Mouse (Mus musculus) left cerebral cortex, postnatal 25 days (tissue): ENCODE results near the gene Vps16. TPM values are rescaled to one million over a fixed set of nuclear protein-coding genes. Genes with fewer than 3 reads are reported as not detected.
A peak's percentile ranks its signal among the peaks of the same experiment; 100 is the strongest.

ENCODE experiments used
- DNase-seq, 2 experiments: peaks; one replicate each; pipeline ENCODE4 v3.0.0; 2022; ENCODE audit warnings: low spot score in 2 of 2, mixed read lengths in 1 of 2
- intact Hi-C: fragments of 180-260 bp; cut with DNase I; formaldehyde crosslinking; loops from one replicate; pipeline ENCODE4 v1.15.1; 2025
- total RNA-seq, 2 experiments: library from RNA; stranded (reverse); gene quantifications; 2 replicates each; pipeline ENCODE4 v1.2.3; 2021

The Vps16 gene
- total RNA-seq, 2 experiments from 2014 or later = 83.5 to 88.3 TPM

- no peak for DNase-seq
- intact Hi-C loops = no loop called here
Measured at GRCm38 (mm10) chr2:130414094-130414856, 9.9 kb upstream of the Vps16 start.

GRCm38 (mm10) chr2:130421781-130422620 lies 2.1 kb upstream of the Vps16 start:
- DNase-seq = no peak
- intact Hi-C loops = no loop called here

GRCm38 (mm10) chr2:130423397-130424125 lies 578 bp upstream of the Vps16 start:
- peak; percentile 83 to 85 for DNase-seq
- intact Hi-C loops = no loop called here

GRCm38 (mm10) chr2:130425112-130425511 lies 973 bp downstream of the Vps16 start:
- peak in 1 of 2 experiments; percentile 6 for DNase-seq
- intact Hi-C loops = no loop called here

GRCm38 (mm10) chr2:130429851-130430250 lies 5.7 kb downstream of the Vps16 start:
- DNase-seq = no peak
- intact Hi-C loops = loop anchor here (5.0 kb wide), 1 partner anchor 87 kb away; no protein-coding TSS in a partner anchor

GRCm38 (mm10) chr2:130430484-130430883 lies 6.3 kb downstream of the Vps16 start:
- intact Hi-C loops = loop anchor here (5.0 kb wide), 1 partner anchor 87 kb away; no protein-coding TSS in a partner anchor
- DNase-seq = no peak

- intact Hi-C loops = loop anchor here (5.0 kb wide), 1 partner anchor 85 kb away; no protein-coding TSS in a partner anchor
- no peak for DNase-seq
Measured at GRCm38 (mm10) chr2:130432157-130432556, 8.0 kb downstream of the Vps16 start.

- intact Hi-C loops = loop anchor here (5.0 kb wide), 1 partner anchor 84 kb away; no protein-coding TSS in a partner anchor
- peak; percentile 53 to 70 for DNase-seq
Measured at GRCm38 (mm10) chr2:130433152-130433551, 9.0 kb downstream of the Vps16 start.

- intact Hi-C loops = no loop called here
- no peak for DNase-seq
Measured at GRCm38 (mm10) chr2:130436769-130437168, 12.6 kb downstream of the Vps16 start.

- intact Hi-C loops = no loop called here
- DNase-seq = no peak
Measured at GRCm38 (mm10) chr2:130438861-130439260, 14.7 kb downstream of the Vps16 start.

GRCm38 (mm10) chr2:130439840-130440480 lies 15.8 kb downstream of the Vps16 start:
- intact Hi-C loops = no loop called here

GRCm38 (mm10) chr2:130442162-130442561 lies 18.0 kb downstream of the Vps16 start:
- intact Hi-C loops = no loop called here
- no peak for DNase-seq

More at GRCm38 (mm10) chr2:130439840-130440480, 15.8 kb downstream of the Vps16 start:
- no peak for DNase-seq

GRCm38 (mm10) chr2:130448449-130448848 lies 24.3 kb downstream of the Vps16 start:
- no peak for DNase-seq
- intact Hi-C loops = no loop called here

- DNase-seq = no peak
- intact Hi-C loops = no loop called here
Measured at GRCm38 (mm10) chr2:130449021-130449793, 25.1 kb downstream of the Vps16 start.

GRCm38 (mm10) chr2:130449794-130450433 lies 25.8 kb downstream of the Vps16 start, which contains the start of gene Ptpra:
Gene Ptpra (plus strand): TSS chr2:130450278.
- peak; percentile 93 to 94 for DNase-seq
- intact Hi-C loops = loop anchor here (5.0 kb wide), 2 partner anchors 42 to 112 kb away; partner anchors contain the start of gene Mrps26

GRCm38 (mm10) chr2:130450434-130450796 lies 26.3 kb downstream of the Vps16 start:
- intact Hi-C loops = loop anchor here (5.0 kb wide), 2 partner anchors 42 to 112 kb away; partner anchors contain the start of gene Mrps26

GRCm38 (mm10) chr2:130451086-130451726 lies 27.1 kb downstream of the Vps16 start:
- intact Hi-C loops = loop anchor here (5.0 kb wide), 2 partner anchors 41 to 111 kb away; partner anchors contain the start of gene Mrps26
- peak in 1 of 2 experiments; percentile 35 for DNase-seq

More at GRCm38 (mm10) chr2:130450434-130450796, 26.3 kb downstream of the Vps16 start:
- DNase-seq = peak; percentile 74 to 84
